Mouse (Mus musculus) testis, adult 2 months (tissue): ENCODE data around the gene Rtn2.

Experiments used
- CTCF ChIP-seq: fragments of 200-500 bp; IDR thresholded peaks from 2 replicates; pipeline ENCODE4 v1.5.1; 2012; ENCODE audit warnings: low read depth, mild to moderate bottlenecking, inconsistent platforms, low read length, moderate library complexity; ENCODE audit not compliant: control insufficient read depth, insufficient read depth, insufficient replicate concordance
- POLR2A ChIP-seq: fragments of 200-500 bp; IDR thresholded peaks from 2 replicates; pipeline ENCODE4 v1.6.1; 2012; ENCODE audit warnings: low read depth, mild to moderate bottlenecking, inconsistent platforms, low read length, moderate library complexity; ENCODE audit not compliant: control insufficient read depth

GRCm38 (mm10) chr7:19290969-19291596, 8.7 kb downstream of the Rtn2 start:
- TF ChIP-seq CTCF = no peak
- TF ChIP-seq POLR2A = no peak
